Mouse (Mus musculus): ENCODE results near the gene Ube2b.

The Ube2b gene

DNA sequence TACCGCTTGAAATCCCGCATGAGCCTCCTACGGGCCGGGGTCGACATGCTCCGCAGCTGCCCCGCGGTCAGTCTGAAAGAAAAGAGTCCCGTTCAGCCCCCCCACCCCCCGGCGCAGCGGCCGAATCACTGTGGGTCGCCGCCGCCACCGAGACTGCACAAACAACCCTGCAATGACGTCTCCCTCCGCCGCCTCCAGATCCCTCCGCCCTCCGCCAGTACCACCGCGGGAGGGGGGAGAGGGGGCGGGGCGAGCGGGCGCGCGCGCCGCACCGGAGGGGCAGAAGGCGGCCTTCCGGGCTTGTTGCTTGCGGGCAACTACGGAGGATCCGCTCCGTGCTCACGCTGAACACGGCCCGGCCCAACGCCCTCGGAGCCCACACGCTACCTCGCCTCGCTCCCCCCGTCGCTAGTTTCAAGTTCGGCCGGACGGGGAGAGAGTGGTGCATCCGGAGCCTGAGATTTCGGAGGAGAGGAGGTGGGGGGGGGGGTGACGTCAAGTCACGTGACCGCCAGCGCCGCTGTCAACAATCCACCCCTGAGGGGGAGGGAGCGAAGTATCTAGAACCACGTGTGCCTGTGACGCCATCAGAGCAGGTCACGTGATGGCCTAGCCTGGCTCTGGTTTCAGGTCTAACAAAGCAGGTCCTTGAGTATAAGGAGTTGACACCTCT lies at the start of gene Ube2b:
TSS of gene Ube2b (minus strand) at position 473 of the 673 bp plus-strand sequence.
- DNase-seq: peak; percentile 97

DNA sequence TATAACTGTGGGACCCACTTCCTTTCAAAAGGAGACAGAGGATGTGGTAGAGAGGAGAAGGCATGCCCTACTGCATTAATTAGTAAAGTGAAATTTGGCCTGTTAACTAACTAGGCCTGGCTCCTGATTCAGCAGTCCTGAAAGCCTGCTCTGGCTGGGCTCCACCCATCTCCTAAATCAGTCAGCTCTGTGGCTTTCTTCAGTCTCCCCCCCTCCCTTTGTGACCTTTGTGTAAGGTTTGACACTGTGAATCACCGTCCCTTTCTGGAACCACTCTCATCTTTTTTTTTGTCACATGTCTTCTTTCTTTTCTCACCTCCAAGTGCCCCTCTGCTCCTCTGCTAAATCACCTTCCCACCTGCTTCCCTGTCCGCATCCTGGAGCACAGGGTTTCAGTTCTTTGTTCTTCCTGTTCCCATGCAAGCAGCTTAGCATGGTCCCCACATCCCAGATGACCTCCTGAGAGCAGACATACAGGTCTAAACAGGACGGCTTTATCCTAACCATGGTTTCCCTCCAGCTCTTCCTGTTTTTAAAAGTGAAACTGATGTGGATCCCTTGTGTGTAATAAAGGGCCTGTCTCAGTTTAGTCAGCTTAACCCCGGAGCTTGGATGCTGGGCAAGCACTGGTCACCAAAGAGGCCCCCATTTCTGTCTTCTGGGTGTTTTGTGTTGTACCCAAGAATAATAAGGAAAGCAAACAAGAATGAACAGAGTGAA lies 46.0 kb upstream of the Ube2b start:
- DNase-seq: peak; percentile 7

DNA sequence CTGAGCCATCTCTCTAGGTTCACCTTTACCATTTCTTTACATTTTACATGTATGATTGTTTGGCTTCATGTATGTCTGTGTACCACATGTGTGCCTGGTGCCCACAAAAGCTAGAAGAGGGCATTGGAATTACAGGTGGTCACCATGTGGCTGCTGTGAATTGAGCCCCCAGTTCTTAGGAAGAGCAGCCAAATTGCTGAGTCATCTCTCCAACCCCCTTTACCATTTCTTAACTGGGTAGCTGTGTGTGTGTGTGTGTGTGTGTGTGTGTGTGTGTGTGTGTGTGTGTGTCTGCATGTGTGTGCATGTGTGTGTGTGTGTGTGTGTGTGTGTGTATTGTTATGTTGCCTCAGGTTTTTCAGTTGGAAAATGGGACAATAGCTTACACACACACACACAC lies 43.6 kb upstream of the Ube2b start:
- DNase-seq: no peak

DNA sequence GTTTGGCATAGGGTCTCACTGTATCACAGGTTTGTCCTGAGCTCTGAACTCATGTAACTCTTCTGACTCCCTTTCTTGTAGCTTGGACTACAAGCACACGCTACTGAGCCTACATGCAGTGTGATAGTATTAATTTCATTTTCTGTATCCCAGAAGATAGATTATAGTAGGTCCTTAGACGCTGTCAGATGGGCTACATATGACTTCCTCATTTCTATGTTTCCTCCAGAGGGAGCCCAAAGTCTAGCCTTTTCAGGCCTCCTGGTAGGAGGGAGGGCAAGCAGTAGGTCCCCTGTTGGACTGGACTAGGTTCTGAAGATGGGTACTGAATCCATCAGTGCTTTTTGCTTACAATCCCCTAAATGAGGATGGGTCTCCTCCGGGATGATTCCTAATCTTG lies 42.7 kb upstream of the Ube2b start:
- DNase-seq: no peak

DNA sequence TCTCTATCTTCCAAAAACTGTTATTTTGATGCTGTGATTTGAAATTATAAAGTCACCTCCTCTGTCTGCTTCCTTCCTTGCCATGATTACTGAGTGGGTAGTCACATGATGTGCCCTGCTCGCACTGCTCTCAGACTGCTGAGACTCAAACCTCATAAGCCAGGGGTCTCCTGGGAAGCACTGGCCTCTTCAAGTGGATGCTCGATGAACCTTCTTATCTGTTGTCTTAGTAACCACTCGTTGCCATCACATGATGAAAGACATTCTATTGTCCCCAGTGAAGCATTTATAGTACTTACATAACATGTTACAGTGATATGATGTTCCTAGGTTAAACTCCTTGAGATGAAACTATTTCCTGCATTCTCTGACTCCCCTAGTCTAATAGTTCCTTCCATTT lies 37.1 kb upstream of the Ube2b start:
- no peak for DNase-seq

DNA sequence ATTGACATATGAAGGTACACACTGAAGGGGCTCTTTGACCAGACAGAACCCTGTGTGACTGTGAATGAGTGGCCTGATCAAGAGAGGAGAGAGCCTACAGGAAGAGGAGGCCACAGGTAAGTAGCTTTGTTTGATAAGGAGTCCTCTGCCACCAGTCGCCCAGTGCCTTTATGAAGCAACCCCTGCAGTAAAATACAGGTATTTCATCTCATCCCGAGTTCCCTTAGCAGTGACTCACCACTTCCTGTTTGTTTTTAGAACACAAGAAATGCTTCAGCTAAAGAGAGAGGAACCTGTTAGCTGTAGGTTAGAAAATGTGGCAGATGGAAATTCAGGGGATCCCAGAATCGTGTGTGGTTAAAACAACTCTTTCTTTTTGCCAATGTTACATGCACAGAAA lies 35.3 kb upstream of the Ube2b start:
- DNase-seq: no peak

DNA sequence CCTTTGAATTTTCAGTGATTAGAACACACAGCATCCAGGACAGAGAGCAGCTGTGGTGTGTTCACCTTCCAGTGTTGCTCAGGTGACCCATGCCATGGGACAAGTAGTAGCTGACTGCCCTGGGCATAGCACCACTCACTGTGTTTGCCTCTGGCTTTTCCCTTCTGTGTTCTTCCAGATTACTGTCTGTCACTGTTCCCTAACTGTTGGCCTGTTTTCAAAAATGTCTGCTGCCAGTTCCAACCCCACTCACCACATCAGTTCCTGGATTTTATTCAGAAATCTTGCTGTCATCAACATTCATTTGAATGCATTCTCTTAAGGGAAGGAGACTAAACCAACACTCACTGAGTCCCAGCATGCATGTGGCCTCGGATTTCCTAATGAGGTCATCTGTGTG lies 33.4 kb upstream of the Ube2b start:
- DNase-seq: no peak

DNA sequence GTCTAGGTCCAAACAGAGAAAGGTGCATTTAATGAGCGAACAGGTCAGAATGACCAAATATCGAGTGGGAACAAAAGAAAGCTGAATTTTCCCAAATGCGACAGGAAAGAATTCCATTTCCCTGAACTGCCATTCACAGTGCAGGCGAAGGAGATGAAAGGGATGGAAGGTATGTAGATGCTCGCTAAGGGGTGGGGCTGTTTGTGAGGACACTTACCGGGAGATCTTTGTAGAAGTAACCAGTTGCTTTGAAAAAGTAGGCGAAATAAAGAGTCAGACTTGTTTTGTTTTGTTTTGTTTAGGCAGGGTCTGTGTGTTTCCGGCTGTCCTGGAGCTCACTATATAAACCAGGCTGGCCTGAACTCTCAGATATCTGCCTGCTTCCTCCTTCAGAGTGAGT lies 31.8 kb upstream of the Ube2b start:
- DNase-seq: no peak

DNA sequence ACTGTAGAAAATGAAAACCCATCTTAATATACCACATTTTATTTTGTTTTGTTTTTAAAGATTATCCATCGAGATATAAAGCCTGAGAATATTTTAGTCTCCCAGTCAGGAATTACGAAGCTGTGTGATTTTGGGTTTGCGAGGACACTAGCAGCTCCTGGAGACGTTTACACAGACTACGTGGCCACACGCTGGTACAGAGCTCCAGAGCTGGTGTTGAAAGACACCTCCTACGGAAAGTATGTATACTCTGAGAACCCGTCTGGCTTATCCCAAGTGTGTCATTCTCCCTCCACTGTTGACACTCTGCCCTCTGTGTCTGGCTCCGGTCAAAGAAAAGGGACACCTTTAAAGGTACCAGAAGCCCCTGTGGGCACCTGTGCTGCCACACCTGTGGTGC lies 17.7 kb upstream of the Ube2b start:
- no peak for DNase-seq

DNA sequence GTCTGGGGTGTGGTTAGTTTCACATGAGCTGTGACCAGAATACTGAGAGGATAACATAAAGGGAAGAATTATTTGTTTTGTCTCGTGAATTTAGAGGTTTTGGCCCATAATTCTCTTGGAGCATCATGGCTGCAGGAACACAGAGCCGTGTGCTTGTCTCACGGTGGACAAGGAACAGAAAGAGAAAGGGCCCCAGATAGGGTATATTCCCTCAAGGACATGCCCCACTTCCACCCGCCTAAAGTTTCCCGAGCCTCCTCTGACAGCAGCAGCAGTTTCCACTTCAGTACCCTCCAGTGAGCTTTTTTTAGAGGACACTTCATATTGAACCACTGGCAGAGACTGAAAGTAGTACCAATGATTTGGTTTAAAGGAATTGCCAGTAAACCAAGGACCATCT lies 11.0 kb upstream of the Ube2b start:
- no peak for DNase-seq

DNA sequence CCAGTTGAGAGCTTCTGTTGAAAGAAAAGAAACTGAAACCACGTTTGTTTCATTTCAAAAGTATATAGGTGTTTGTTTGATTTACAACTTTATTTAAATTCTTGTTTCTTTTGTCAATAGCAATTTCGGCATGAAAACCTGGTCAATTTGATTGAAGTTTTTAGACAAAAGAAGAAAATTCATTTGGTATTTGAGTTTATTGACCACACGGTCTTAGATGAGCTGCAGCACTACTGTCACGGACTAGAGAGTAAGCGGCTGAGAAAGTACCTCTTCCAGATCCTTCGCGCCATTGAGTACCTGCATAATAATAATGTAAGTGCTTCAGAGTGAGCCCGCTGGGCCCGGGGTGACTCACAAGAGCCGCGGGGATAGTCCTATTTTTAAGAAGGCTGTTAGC lies 10.4 kb upstream of the Ube2b start:
- DNase-seq: no peak

DNA sequence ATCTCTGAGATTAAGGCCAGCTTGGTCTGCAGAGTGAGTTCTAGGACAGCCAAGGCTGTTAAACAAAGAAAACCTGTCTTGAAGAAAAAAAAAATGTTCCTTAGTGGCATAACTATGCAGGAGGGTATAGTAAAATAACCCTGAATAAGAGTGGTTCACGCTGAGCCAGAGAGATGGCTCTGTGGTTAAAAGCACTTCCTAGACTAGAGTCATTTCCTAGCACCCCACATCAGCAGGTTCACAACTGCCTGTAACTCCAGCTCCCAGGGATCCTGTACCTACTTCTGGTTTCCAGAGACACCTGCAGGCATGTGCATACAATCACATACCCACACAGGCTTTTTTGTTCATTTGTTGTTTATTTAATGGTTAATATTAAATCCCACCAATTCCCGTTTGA lies 5.0 kb upstream of the Ube2b start:
- DNase-seq: no peak

DNA sequence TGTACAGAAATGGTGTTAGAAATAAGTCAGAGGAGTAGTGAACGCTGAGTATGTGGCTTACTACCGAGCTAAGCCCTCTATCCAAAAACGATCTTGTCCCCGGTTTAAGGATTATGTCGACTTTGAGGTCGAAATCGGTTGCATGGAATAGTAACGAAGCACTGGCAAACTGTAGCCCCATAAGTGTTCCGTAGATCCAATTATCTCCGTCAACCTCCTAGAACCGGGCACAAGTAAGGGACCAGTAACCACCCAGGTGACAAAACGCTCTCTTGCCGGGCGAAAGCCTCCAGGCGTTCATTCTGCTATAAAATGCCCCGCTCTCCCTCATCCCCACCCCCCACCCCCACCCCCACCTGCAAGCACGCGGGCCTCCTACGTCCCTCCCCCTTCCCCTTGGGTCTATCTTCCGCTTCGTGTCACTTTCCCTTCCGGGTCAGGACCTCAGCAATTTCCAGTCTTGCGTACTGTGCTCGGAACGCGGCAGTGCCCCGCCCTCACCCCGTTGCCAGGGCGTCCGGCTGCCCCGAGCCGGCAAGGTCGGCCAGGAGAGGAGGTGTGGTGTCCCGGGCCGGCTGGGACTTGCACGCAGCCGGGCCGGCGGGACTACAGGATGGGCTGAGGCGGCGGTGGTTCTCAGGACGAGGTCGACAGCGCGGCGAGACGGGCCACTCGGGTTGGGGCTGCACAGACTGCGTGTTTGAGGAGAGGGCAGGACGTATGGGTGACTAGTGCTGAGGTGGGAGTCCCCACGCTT lies 3.4 kb upstream of the Ube2b start, which contains the start of gene Cdkl3:
TSS of gene Cdkl3 (plus strand) at position 450 of the 757 bp plus-strand sequence.
- DNase-seq: peak; percentile 94

DNA sequence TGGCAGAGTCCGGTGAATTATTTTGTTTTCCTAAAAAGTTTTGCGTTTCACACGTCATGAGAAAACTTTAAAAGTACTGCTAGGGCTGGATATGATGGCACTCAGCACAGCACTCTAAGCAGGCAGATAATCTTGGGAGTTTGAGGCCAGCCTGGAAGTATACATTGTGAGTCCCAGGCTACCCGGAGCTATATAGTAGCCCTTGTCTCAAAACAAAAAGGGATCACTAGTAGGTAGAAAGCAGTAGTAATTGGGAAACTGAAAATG lies 2.9 kb upstream of the Ube2b start:
- no peak for DNase-seq

DNA sequence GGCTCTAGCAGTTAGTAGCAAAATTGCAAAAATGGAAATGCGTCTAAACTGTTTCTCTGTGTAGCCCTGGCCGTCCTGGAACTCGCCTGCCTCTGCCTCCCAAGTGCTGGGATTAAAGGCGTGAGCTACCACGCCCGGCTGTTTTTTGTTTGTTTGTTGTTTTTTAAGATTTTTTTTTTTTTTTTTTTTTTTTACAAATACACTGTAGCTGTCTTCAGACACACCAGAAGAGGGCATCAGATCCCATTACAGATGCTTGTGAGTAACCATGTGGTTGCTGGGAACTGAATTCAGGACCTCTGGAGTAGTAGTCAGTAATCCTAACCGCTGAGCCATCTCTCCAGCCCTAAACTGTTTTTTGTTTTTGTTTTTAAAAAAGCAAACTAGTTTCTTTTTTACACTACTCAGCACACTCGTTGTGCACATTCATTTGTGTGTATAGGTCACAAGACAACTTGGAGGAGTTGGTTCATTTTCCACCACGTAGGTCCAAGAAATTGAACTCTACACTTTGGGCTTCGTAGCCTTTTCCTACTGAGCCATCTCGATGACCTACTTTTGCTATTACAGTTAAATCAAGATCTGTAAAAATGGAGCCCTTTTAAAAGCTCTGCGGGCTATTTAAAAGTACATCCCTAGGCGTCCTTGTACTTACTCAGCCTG lies 2.4 kb upstream of the Ube2b start:
- DNase-seq: peak; percentile 15

DNA sequence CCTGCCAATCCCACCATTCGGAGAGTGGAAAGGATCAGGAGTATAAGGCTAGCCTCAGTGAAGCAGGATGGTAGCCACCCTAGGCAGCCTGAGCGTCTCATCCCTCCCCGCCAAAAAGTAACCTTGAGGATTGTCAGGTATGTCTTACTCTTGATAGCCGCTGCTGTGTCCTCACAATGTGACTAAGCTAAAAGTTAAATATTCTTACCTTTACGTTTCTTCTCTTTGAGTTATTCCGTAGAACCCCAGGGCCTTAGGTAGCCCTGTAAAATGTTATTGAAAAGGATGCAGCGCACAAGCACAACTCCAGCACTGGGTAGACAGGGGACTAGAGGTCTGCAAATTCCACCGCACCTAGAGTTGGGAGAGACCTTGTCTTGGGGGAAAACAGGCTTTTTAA lies 1.3 kb upstream of the Ube2b start:
- no peak for DNase-seq

DNA sequence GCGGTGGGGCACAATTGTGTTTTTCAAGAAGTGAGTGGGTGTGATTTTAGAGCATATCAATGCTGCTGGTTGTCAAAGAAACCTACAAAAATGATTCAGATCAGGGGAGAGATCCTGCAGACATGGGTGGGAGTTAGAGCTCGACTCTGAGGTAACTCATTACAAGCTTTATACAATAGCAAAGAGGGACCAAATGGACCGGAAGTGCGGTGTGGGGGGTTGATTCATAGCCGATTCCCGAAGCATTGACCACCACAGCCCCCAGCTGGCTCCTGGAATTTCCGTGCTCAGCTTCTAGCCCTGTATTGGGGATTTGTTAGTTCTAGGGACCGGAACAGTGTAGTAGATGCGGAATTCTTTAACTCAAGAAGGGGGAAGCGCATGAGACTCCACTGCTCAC lies 779 bp upstream of the Ube2b start:
- DNase-seq: no peak

DNA sequence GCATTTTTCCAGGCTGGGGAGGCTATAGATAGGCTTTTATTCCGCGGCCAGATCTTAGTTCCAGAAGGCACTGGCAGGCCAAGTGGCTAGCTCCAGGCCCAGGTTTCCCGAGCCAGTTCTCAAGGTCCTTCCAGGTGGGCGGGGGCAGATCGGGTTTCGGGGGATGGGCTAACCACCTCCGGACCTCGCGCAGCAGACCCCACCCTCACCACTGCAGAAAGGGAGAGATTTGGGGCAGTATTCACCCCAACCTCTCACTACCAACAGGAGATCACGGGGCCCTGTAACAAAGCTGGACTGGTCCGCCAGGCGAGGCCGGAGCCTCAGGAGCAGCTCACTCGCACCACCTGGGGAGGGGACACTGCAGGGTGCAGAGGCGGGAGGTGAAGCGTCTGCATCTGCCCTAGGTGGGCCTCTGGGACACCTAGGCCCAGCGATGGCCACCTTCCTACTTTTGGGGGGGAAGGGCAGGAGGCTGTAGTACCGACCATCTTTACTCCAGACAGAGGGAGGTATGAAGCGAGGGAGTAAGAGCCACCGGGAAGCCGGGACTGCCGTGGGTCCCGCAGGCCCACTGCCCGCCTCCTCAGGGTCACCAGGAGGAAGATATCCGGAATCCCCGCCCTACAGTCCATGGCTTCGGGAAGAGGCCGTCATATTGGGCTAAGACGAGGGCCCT lies 812 bp downstream of the Ube2b start:
- peak; percentile 75 for DNase-seq

DNA sequence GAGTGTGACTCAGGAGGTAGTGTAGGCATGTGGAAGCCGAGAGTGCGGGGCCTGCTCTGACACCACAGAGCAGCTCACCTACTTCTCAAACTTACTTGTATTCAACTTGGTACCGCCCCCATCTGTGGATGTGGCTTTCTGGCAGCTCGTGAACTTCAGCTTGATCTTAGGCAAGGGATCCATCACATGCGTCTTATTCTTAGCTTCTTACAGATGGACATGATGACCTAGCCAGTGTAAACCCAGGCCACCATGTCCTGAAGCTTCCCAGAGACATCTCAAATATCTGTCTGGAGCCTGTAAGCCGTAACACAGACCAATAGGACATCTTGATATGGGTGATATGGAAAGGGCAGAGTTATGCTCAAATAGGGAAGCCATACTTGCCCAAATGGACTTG lies 28.9 kb downstream of the Ube2b start:
- no peak for DNase-seq

DNA sequence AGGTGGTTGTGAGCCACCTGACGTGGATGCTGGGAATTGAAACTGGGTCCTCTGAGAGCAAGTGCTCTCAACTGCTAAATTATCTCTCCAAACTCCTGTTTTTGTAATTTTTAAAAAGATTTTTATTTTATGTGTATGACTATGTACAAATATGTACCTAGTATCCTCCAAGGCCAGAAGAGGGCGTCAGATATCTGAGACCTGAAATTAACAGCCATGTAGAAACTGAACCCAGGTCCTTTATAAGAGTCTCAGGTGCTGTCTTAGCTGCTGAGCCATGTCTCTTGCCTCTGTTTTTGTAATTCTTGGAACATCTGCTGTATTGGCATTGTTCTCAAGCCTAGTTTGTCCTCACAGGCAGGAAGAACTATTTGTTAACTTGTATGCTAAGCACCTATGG lies 31.1 kb downstream of the Ube2b start:
- no peak for DNase-seq

DNA sequence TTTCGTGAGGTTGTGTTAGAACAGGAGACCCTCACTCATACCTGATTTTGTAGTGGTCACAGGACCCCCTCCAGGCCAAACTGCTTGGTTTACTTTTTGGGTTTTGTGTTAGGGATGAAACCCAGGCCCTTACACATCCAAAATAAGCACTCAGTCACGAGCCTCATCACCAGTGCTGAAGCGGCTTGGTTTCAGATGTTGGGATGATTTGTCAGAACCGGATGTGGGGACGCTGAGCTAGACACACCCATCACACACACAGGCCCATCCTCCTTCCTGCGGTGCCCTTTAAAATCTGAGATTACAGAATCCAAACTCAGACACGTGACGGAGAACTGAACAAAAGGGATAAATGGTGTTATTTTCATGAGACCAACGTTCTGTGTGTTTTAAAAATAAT lies 31.7 kb downstream of the Ube2b start:
- DNase-seq: no peak

DNA sequence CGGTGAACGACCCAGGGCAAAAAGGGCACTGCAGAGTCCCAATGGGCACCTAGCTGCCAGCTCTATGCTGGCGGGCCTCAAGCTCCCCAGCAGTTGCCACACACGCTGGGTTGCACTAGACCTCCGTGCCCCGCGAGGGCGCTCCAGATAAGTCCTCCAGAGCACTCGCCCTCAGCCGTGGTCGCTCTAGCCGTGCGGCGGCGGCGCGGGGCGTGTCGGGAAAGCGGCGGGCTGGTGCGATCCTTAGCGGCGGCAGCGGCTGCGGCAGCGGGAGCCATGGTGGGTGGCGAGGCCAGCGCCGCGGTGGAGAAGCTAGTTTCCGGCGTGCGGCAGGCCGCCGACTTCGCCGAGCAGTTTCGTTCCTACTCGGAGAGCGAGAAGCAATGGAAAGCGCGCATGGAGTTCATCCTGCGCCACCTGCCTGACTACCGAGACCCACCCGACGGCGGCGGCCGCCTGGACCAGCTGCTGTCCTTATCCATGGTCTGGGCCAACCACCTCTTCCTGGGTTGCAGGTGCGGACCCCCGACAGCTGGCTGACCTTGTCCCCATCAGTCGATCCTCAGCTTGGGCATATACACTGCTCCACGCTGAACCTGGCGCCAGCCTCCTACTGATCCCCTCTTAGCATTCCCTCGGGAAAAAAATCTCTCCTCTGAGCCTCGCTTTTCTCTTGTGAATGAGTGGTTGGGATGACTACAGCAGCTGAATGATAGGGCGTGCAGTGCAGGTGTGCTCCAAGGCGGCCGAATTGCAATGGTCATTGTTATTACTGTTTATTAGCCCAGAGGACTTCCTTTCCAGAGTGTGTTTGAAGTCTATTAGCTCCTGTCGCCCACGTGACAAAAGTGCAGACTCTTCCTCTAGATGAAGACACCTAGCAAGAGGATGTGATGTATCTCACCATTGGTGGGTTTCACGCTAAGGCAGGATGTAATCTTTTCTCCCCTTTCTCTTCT lies 32.8 kb downstream of the Ube2b start, which contains the start of gene Cdkn2aipnl:
TSS of gene Cdkn2aipnl (plus strand) at position 219 of the 959 bp plus-strand sequence.
- peak; percentile 98 for DNase-seq

Measured in kidney, adult 18-20 months (tissue).